ENCODE assay signal across 17 mouse cellular contexts in genomic region chr2:127926679-127927324, GRCm38 (mm10).
DNase-seq lines count a peak whose midpoint lies in the region; ATAC-seq and TF ChIP-seq lines count a peak whose summit lies in the region.
"Had no signal": no experiment of that assay in that cellular context is flagged by ENCODE, and none has a peak within 500 bp of the region (broad histone marks: within the 10 kb centered on the region; RNA-seq: fewer than 3 reads in every experiment).

No protein-coding gene starts in this region.

- no peaks in the 10 kb centered on the region for H3K9me3 ChIP-seq in kidney, embryonic 14.5 days (ENCODE audit: control insufficient read depth, low read length)
- H3K9me3 ChIP-seq in midbrain, embryonic 12.5 days = no peaks in the 10 kb centered on the region
- no peaks in the 10 kb centered on the region for H3K9me3 ChIP-seq in midbrain, embryonic 15.5 days
- no peaks in the 10 kb centered on the region for H3K9me3 ChIP-seq in embryonic facial prominence, embryonic 12.5 days
- no peaks in the 10 kb centered on the region for H3K9me3 ChIP-seq in limb, embryonic 12.5 days
- H3K9me3 ChIP-seq: heart, embryonic 12.5 days; hindbrain, embryonic 15.5 days; liver, embryonic 15.5 days had no signal

- H3K9ac ChIP-seq in kidney, embryonic 14.5 days (ENCODE audit: low read depth, low read length) = no peak overlapping the region
- no peak overlapping the region for H3K9ac ChIP-seq in midbrain, embryonic 12.5 days (replicated peaks)
- no peak overlapping the region for H3K9ac ChIP-seq in midbrain, embryonic 15.5 days
- no peak overlapping the region for H3K9ac ChIP-seq in embryonic facial prominence, embryonic 12.5 days
- H3K9ac ChIP-seq in limb, embryonic 12.5 days (replicated peaks) = no peak overlapping the region
- H3K9ac ChIP-seq: heart, embryonic 12.5 days; hindbrain, embryonic 15.5 days; liver, embryonic 15.5 days had no signal

- H3K4me1 ChIP-seq in kidney, embryonic 14.5 days (ENCODE audit: control insufficient read depth, insufficient read depth, low read length) = peaks cover 30% of the 10 kb centered on the region
- peaks cover 23% of the 10 kb centered on the region for H3K4me1 ChIP-seq in midbrain, embryonic 12.5 days
- peaks cover 11% of the 10 kb centered on the region for H3K4me1 ChIP-seq in midbrain, embryonic 15.5 days
- peaks cover 39% of the 10 kb centered on the region for H3K4me1 ChIP-seq in embryonic facial prominence, embryonic 12.5 days
- peaks cover 36% of the 10 kb centered on the region for H3K4me1 ChIP-seq in limb, embryonic 12.5 days (replicated peaks)
- H3K4me1 ChIP-seq: liver, embryonic 15.5 days had no signal

- no peak for DNase-seq in kidney, adult 9 months
- DNase-seq in left cerebral cortex, adult 2 months (ENCODE audit: extremely low spot score in 1 of 2, low spot score in 2 of 2) = no peak
- DNase-seq: adrenal gland, adult 2 months; cerebellum, adult 9-10 months; gastrocnemius, adult 2 months; kidney, adult 11 months; kidney, postnatal 36 days; layer of hippocampus, adult 9-11 months; lung, postnatal 14 days had no signal

- ATAC-seq in kidney, embryonic 14.5 days (ENCODE audit: low FRiP score, low TSS enrichment) = no peak
- ATAC-seq in midbrain, embryonic 12.5 days (ENCODE audit: low FRiP score, low read depth) = no peak
- no peak for ATAC-seq in midbrain, embryonic 15.5 days (replicated peaks)
- ATAC-seq in embryonic facial prominence, embryonic 12.5 days (ENCODE audit: insufficient number of reproducible peaks, insufficient read depth, low FRiP score, low TSS enrichment) = no peak
- ATAC-seq in limb, embryonic 12.5 days (ENCODE audit: insufficient number of reproducible peaks, insufficient read depth, low FRiP score, low TSS enrichment, low read depth) = no peak

- no peak overlapping the region for H3K4me2 ChIP-seq in kidney, embryonic 14.5 days (replicated peaks; ENCODE audit: low read depth, low read length)
- no peak overlapping the region for H3K4me2 ChIP-seq in midbrain, embryonic 12.5 days (replicated peaks)
- no peak overlapping the region for H3K4me2 ChIP-seq in midbrain, embryonic 15.5 days
- H3K4me2 ChIP-seq in embryonic facial prominence, embryonic 12.5 days (replicated peaks) = no peak overlapping the region
- no peak overlapping the region for H3K4me2 ChIP-seq in limb, embryonic 12.5 days
- H3K4me2 ChIP-seq: hindbrain, embryonic 15.5 days; liver, embryonic 15.5 days had no signal

- intact Hi-C loops in left cerebral cortex, adult 2 months (cut with DNase I) = no loop called here

- 57% methylated on average over 9 of the region's 9 CpGs for WGBS in kidney, embryonic 14.5 days
- WGBS in midbrain, embryonic 12.5 days = 50% methylated on average over 9 of the region's 9 CpGs
- WGBS in midbrain, embryonic 15.5 days = 56% methylated on average over 9 of the region's 9 CpGs
- WGBS in embryonic facial prominence, embryonic 12.5 days = 57% methylated on average over 9 of the region's 9 CpGs
- WGBS in limb, embryonic 12.5 days = 73% methylated on average over 9 of the region's 9 CpGs

- TF ChIP-seq CTCF in left cerebral cortex, adult 2 months (IDR thresholded peaks at IDR 0.05) = no peak

- peak overlapping the region; percentile 73; the same call in 1 of the 2 replicates for H3K27ac ChIP-seq in kidney, embryonic 14.5 days (ENCODE audit: low read depth, low read length)
- 0 out of 2 replicates have a peak overlapping the region, but pooled peaks have one; percentile 1 for H3K27ac ChIP-seq in midbrain, embryonic 12.5 days (replicated peaks)
- no peak overlapping the region for H3K27ac ChIP-seq in midbrain, embryonic 15.5 days
- H3K27ac ChIP-seq in embryonic facial prominence, embryonic 12.5 days = 0 out of 2 replicates have a peak overlapping the region, but pooled peaks have one; percentile 30
- peak overlapping the region; percentile 32; the same call in 1 of the 2 replicates for H3K27ac ChIP-seq in limb, embryonic 12.5 days
- no peak overlapping the region for H3K27ac ChIP-seq in left cerebral cortex, adult 2 months
- H3K27ac ChIP-seq: gastrocnemius, adult 2 months; hindbrain, embryonic 15.5 days; liver, embryonic 15.5 days had no signal

- no peaks in the 10 kb centered on the region for H3K27me3 ChIP-seq in kidney, embryonic 14.5 days (ENCODE audit: control insufficient read depth, insufficient read depth, low read length)
- H3K27me3 ChIP-seq in midbrain, embryonic 12.5 days = no peaks in the 10 kb centered on the region; the same call in 1 of the 2 replicates
- H3K27me3 ChIP-seq in midbrain, embryonic 15.5 days (replicated peaks) = no peaks in the 10 kb centered on the region
- no peaks in the 10 kb centered on the region for H3K27me3 ChIP-seq in embryonic facial prominence, embryonic 12.5 days
- no peaks in the 10 kb centered on the region for H3K27me3 ChIP-seq in limb, embryonic 12.5 days
- H3K27me3 ChIP-seq: heart, embryonic 12.5 days; hindbrain, embryonic 15.5 days; liver, embryonic 15.5 days had no signal

- no peak overlapping the region for H3K4me3 ChIP-seq in kidney, embryonic 14.5 days (ENCODE audit: low read length)
- H3K4me3 ChIP-seq in midbrain, embryonic 12.5 days = no peak overlapping the region
- H3K4me3 ChIP-seq in midbrain, embryonic 15.5 days = no peak overlapping the region
- H3K4me3 ChIP-seq in embryonic facial prominence, embryonic 12.5 days = no peak overlapping the region
- H3K4me3 ChIP-seq in limb, embryonic 12.5 days (replicated peaks) = no peak overlapping the region
- H3K4me3 ChIP-seq in left cerebral cortex, adult 2 months = no peak overlapping the region
- H3K4me3 ChIP-seq: heart, embryonic 12.5 days; hindbrain, embryonic 15.5 days; liver, embryonic 15.5 days had no signal

- no peaks in the 10 kb centered on the region for H3K36me3 ChIP-seq in kidney, embryonic 14.5 days (ENCODE audit: control insufficient read depth, insufficient read depth, low read length)
- H3K36me3 ChIP-seq in midbrain, embryonic 12.5 days = no peaks in the 10 kb centered on the region
- no peaks in the 10 kb centered on the region for H3K36me3 ChIP-seq in midbrain, embryonic 15.5 days (replicated peaks)
- no peaks in the 10 kb centered on the region for H3K36me3 ChIP-seq in embryonic facial prominence, embryonic 12.5 days
- no peaks in the 10 kb centered on the region for H3K36me3 ChIP-seq in limb, embryonic 12.5 days
- H3K36me3 ChIP-seq: heart, embryonic 12.5 days; hindbrain, embryonic 15.5 days; liver, embryonic 15.5 days had no signal

Comparison
In these comparisons a context has a peak if more than half of its experiments do, and no peak if none do; other contexts are left out.
1. H3K27ac ChIP-seq: peak in kidney, embryonic 14.5 days (single experiment), midbrain, embryonic 12.5 days (single experiment), embryonic facial prominence, embryonic 12.5 days (single experiment) and limb, embryonic 12.5 days (single experiment); none in midbrain, embryonic 15.5 days (single experiment) and left cerebral cortex, adult 2 months (single experiment).